Comparison of ENCODE assay signal across 26 mouse cellular contexts in the genomic region with DNA sequence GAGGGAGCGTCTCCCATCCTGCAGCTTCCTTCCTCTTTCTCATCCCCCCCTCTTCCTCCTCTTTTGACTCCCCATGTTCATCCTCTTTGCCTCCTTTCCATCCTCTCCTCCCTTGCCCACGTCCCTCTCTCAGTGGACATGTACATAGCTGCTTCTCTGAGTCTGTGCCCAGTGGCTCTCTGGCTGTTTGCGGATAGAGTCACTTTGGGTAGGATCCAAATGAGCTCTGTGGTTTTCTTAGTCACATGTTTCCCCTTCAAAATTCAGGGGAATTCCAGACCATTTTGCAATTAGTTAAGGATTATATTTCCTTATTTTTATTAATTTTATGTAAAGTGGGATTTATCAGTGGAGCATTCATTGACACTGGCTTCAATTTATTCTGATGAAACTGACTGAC. TPM values are rescaled to one million over a fixed set of nuclear protein-coding genes. Genes with fewer than 3 reads are reported as not detected.
"Had no signal": no experiment of that assay in that cellular context is flagged by ENCODE, and none has a peak within 500 bp of the region (broad histone marks: within the 10 kb centered on the region; RNA-seq: fewer than 3 reads in every experiment).

No protein-coding gene starts in this region.

- H3K4me3 ChIP-seq: midbrain, embryonic 10.5 days; myocyte; neural tube, embryonic 13.5 days; neural tube, embryonic 15.5 days had no signal

- H3K4me1 ChIP-seq: midbrain, embryonic 10.5 days; neural tube, embryonic 13.5 days had no signal

- DNase-seq: lung, adult 18-20 months; lung, embryonic 14.5 days; lung, postnatal 10 days; lung, postnatal 4 days; midbrain, embryonic 14.5 days; retina, postnatal 1 day; right cerebral cortex, adult 18-20 months; right cerebral cortex, postnatal 25 days; right cerebral cortex, postnatal 4 days; spleen, adult 18-20 months; thymus, adult 18-20 months; thymus, postnatal 14 days; thymus, postnatal 36 days had no signal

- H3K9me3 ChIP-seq: midbrain, embryonic 10.5 days; neural tube, embryonic 13.5 days; neural tube, embryonic 15.5 days had no signal

- H3K36me3 ChIP-seq: midbrain, embryonic 10.5 days; neural tube, embryonic 13.5 days; neural tube, embryonic 15.5 days had no signal

- ATAC-seq: midbrain, embryonic 16.5 days had no signal

RNA-seq across cellular contexts. Expression of a gene that starts 52.7 kb away (rescaled TPM):
- total RNA-seq: megakaryocyte-erythroid progenitor cell, adult 5-6 weeks had no signal
- polyA plus RNA-seq: liver, embryonic 14.5 days; liver, embryonic 16.5 days; lung, embryonic 14.5 days; lung, embryonic 16.5 days; myocyte; small intestine, adult 2 months; stomach, embryonic 14.5 days; stomach, embryonic 16.5 days; thymus, postnatal 0 days had no signal
